Mouse (Mus musculus): ENCODE results near the gene Tmem30b. TPM values are rescaled to one million over a fixed set of nuclear protein-coding genes. Genes with fewer than 3 reads are reported as not detected.
"Not testable (repeated sequence)": the region's sequence is repeated elsewhere in the genome, so short reads cannot be mapped to it uniquely, and the experiment has no call there.

Gene Tmem30b
- total RNA-seq, 1 experiment from 2014 or later = not detected

- no peak for ATAC-seq (replicated peaks in 1 of 2; ENCODE audit: insufficient read depth in 1 of 2, low FRiP score in 2 of 2, low TSS enrichment in 1 of 2, low read depth in 1 of 2, poor library complexity in 2 of 2, severe bottlenecking in 2 of 2)
Measured at GRCm38 (mm10) chr12:73529590-73529989, 16.6 kb downstream of the Tmem30b start.

- ATAC-seq (replicated peaks in 1 of 2; ENCODE audit: insufficient read depth in 1 of 2, low FRiP score in 2 of 2, low TSS enrichment in 1 of 2, low read depth in 1 of 2, poor library complexity in 2 of 2, severe bottlenecking in 2 of 2) = no peak
Measured at GRCm38 (mm10) chr12:73529131-73529530, 17.1 kb downstream of the Tmem30b start.

- not testable (repeated sequence) for ATAC-seq (replicated peaks in 1 of 2; ENCODE audit: insufficient read depth in 1 of 2, low FRiP score in 2 of 2, low TSS enrichment in 1 of 2, low read depth in 1 of 2, poor library complexity in 2 of 2, severe bottlenecking in 2 of 2)
Measured at GRCm38 (mm10) chr12:73528142-73528541, 18.1 kb downstream of the Tmem30b start.

- ATAC-seq (replicated peaks in 1 of 2; ENCODE audit: insufficient read depth in 1 of 2, low FRiP score in 2 of 2, low TSS enrichment in 1 of 2, low read depth in 1 of 2, poor library complexity in 2 of 2, severe bottlenecking in 2 of 2) = no peak
Measured at GRCm38 (mm10) chr12:73525254-73525885, 20.8 kb downstream of the Tmem30b start.

DNA sequence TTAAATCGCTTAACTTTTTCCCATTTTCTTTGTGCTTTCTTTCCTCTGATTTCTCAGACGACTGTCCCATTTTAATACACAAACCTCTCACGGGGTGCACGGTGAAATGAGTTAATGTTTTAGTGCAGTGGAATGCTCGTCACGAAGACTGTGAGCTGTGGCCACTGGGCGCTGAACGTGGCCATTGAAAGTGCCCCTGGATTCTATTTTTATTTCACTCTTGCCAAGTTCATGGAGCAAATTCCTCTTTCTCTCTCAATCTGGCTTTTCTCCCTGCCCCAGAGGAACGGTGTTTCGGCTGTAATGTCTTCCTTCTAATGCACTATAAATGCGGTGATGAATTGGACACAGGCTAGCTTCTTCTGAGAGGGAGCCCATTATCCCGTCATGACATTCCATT is 23.1 kb downstream of the Tmem30b start:
- no peak for ATAC-seq (replicated peaks in 1 of 2; ENCODE audit: insufficient read depth in 1 of 2, low FRiP score in 2 of 2, low TSS enrichment in 1 of 2, low read depth in 1 of 2, poor library complexity in 2 of 2, severe bottlenecking in 2 of 2)

GRCm38 (mm10) chr12:73521944-73522343 is 24.2 kb downstream of the Tmem30b start:
- ATAC-seq (replicated peaks in 1 of 2; ENCODE audit: insufficient read depth in 1 of 2, low FRiP score in 2 of 2, low TSS enrichment in 1 of 2, low read depth in 1 of 2, poor library complexity in 2 of 2, severe bottlenecking in 2 of 2) = no peak

GRCm38 (mm10) chr12:73521238-73521841 is 24.9 kb downstream of the Tmem30b start:
- ATAC-seq (replicated peaks in 1 of 2; ENCODE audit: insufficient read depth in 1 of 2, low FRiP score in 2 of 2, low TSS enrichment in 1 of 2, low read depth in 1 of 2, poor library complexity in 2 of 2, severe bottlenecking in 2 of 2) = no peak

- no peak for ATAC-seq (replicated peaks in 1 of 2; ENCODE audit: insufficient read depth in 1 of 2, low FRiP score in 2 of 2, low TSS enrichment in 1 of 2, low read depth in 1 of 2, poor library complexity in 2 of 2, severe bottlenecking in 2 of 2)
Measured at GRCm38 (mm10) chr12:73517768-73518167, 28.4 kb downstream of the Tmem30b start.

DNA sequence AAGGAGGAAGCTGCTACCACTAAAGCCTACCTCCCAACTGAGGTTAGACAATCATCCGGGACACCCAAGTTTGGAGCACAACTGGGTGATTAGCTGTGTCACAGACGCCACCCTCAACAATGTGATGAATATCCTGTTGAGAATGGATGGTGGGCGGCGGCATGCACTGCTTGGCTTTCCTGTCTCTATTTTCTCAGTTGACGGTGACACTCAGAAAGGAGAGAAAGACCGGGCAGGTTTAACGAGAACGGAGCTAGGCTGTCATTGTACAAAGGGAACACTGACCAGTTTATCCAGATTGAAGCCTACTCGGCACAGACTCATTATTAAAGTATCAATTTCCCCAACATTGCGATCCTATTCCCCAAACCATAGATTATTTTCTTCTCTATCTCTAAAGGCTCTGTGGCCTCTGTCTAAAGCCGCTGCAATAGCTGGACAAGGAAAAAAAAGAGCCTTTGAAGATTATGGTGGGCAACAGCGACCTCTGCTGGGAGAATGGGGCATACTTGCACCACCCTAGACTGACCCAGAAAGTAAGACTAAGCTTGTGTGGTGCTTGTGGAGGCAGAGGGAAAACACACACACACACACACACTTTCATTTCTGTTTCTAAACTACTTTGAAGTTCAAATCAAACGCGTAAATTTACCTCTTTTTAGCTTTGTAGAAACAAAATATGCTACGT is 29.0 kb downstream of the Tmem30b start:
- peak; percentile 34 to 58; a peak in 1 of 4 replicates for ATAC-seq (replicated peaks in 1 of 2; ENCODE audit: insufficient read depth in 1 of 2, low FRiP score in 2 of 2, low TSS enrichment in 1 of 2, low read depth in 1 of 2, poor library complexity in 2 of 2, severe bottlenecking in 2 of 2)

GRCm38 (mm10) chr12:73516516-73516915 is 29.7 kb downstream of the Tmem30b start:
- ATAC-seq (replicated peaks in 1 of 2; ENCODE audit: insufficient read depth in 1 of 2, low FRiP score in 2 of 2, low TSS enrichment in 1 of 2, low read depth in 1 of 2, poor library complexity in 2 of 2, severe bottlenecking in 2 of 2) = no peak

GRCm38 (mm10) chr12:73514722-73515121 is 31.5 kb downstream of the Tmem30b start:
- ATAC-seq (replicated peaks in 1 of 2; ENCODE audit: insufficient read depth in 1 of 2, low FRiP score in 2 of 2, low TSS enrichment in 1 of 2, low read depth in 1 of 2, poor library complexity in 2 of 2, severe bottlenecking in 2 of 2) = no peak

DNA sequence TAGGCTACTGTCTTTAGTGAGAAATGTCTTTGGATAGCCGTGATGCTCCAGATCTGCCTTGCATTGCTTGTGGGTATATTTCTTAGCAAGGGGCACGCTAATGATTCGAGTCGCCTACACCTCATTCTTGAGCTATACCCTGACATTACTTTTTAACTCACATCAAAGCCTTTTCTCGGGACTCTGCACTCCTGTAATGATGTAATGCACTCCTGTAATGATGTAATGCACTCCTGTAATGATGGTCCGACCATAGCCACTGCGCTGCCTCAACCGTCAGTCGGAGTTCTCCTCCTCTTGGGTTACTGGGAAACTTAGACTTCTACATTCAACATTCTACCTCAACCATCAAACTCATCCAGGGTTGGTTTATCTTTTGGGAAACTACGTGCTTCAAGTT is 32.2 kb downstream of the Tmem30b start:
- no peak for ATAC-seq (replicated peaks in 1 of 2; ENCODE audit: insufficient read depth in 1 of 2, low FRiP score in 2 of 2, low TSS enrichment in 1 of 2, low read depth in 1 of 2, poor library complexity in 2 of 2, severe bottlenecking in 2 of 2)

DNA sequence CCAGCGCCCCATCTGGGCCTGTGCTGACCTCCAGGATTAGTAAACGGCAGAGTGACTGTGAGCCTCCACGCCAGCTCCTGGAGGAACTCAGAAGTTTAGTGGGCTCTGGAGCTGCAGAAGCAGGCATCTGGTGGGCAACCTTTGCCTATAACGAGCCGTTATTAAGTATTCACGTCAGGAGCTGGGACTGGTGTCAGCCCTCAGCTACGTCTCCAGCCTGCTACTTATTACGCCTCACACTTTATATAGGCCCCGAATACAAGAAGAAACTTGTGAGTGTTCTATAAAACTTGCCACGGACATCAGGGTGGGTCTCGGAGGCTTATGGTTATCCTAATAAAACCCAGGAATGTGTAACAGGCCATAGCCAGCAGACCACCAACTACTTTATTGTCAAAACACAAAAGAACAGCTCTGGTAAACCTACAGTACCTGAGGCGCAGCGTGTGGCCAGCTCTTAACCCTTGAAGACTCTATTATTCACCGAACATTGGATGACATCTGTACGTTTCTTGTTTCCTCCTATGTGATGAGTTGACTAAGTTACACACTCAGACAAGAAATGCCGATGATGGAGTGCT is 34.6 kb downstream of the Tmem30b start:
- no peak for ATAC-seq (replicated peaks in 1 of 2; ENCODE audit: insufficient read depth in 1 of 2, low FRiP score in 2 of 2, low TSS enrichment in 1 of 2, low read depth in 1 of 2, poor library complexity in 2 of 2, severe bottlenecking in 2 of 2)

DNA sequence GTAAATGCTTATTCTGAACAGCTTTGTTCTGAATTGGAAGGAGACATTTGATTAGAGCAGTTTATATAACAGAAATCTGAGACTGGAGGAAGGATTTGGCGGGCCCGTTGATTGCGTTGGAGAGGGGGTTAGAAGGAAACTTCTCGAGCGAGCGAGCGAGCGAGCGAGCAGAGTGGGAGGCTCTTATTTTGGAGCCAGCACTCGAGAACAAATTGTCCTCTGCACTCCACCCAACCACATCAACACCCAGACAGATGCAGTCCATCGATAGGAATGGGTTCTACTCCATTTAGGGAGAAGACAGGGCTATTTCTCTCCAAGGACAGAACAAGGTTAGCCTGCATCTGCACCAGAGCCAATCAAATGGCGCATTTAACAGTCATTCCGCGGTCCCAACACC is 39.1 kb downstream of the Tmem30b start:
- ATAC-seq (replicated peaks in 1 of 2; ENCODE audit: insufficient read depth in 1 of 2, low FRiP score in 2 of 2, low TSS enrichment in 1 of 2, low read depth in 1 of 2, poor library complexity in 2 of 2, severe bottlenecking in 2 of 2) = no peak

DNA sequence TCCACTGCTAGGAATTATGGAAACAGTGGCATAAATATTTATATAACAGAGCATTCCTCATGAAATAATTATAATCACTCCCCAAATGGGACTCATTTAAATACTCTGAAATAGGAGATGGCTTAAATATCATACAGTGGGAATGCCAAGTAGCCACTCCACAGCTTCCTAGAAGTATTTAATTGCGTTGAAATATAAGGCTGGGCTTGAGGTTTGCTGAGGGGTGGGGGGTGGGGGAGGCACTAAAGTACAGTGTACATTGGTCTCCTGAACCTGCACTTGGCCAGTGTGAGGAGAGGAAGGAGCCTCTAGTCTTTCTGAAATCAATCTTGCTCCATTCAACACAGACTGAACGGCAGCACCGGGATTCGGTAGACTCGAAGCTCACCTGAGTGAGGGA is 39.5 kb downstream of the Tmem30b start:
- no peak for ATAC-seq (replicated peaks in 1 of 2; ENCODE audit: insufficient read depth in 1 of 2, low FRiP score in 2 of 2, low TSS enrichment in 1 of 2, low read depth in 1 of 2, poor library complexity in 2 of 2, severe bottlenecking in 2 of 2)

DNA sequence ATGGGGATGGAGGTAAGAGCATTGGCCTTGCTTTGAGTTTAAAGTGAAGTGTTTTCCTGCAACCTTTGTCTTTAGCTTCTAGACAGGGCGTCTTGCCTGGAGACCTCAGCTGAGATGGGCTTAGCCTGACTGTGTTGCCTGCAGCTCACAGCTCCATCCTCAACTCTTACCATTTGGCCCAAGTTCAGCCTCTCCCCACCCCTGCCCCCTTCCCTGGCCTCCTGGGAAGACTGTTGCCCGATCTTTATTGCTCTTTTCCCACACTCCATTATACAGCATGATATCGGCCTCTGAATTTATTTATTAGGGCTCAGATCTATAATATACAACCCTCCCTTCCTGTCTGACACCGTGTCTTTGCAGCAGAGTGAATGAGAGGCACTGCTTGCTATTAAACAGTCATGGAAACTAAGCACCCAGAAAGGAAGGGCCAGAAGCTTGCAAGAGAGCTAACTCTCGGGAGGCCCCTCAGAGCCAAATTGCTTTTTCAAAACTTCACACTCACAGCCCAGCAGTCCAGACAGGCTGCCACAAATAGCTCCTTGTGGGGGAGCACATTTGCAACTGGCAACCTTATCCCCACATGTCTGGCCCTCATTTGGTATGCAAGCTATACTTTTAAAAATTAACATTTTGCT is 45.4 kb downstream of the Tmem30b start:
- ATAC-seq (replicated peaks in 1 of 2; ENCODE audit: insufficient read depth in 1 of 2, low FRiP score in 2 of 2, low TSS enrichment in 1 of 2, low read depth in 1 of 2, poor library complexity in 2 of 2, severe bottlenecking in 2 of 2) = no peak

- ATAC-seq (replicated peaks in 1 of 2; ENCODE audit: insufficient read depth in 1 of 2, low FRiP score in 2 of 2, low TSS enrichment in 1 of 2, low read depth in 1 of 2, poor library complexity in 2 of 2, severe bottlenecking in 2 of 2) = no peak
Measured at GRCm38 (mm10) chr12:73495172-73495571, 51.0 kb downstream of the Tmem30b start.
